Mouse (Mus musculus) adrenal gland (tissue): Measurements from ENCODE around the gene Gm9817.

Source experiments
- intact Hi-C: fragments of 180-260 bp; cut with DNase I; formaldehyde crosslinking; loops from one replicate; pipeline ENCODE4 v1.15.1; 2025

The Gm9817 gene

DNA sequence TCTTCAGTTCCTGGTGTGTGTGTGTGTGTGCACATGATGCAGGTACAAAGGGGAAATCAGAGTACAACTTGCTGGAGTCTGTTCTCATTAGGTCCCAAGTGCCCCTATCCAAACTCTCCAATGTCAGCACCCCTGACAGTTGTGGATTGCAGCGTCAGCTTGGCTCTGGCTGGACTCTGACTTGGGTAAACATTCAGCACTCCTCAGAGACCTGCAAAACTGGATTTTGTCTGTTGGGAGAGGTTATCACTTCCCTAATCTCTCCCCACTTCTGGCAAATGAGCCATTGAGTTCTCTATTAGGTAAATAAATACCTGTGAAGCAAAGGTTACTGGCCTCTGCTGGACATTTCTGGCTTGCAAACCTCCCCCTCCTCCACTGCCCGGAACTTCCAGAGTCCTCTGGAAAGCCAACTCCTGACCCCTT lies 10.3 kb downstream of the Gm9817 start:
- intact Hi-C loops: no loop called here

GRCm38 (mm10) chr13:45089846-45090245 lies 11.4 kb downstream of the Gm9817 start:
- intact Hi-C loops: no loop called here

DNA sequence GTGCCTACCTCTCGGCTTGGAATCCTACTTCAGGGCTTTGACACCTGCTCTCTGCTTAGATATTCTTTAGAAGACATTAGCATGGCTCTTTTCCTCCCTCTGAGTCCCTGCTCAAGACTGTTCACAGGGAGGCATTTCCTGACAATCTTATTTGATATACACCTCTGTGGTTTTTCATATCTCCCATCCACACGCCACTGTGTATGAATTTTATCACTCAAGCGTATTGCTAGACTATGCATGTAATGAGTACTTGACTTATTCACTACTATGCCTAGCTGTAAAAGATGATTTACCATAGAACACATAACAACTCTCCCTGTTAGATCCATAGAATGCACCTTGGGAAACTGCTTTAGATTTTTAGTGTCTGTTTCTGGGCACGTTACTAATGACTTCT lies 14.3 kb downstream of the Gm9817 start:
- intact Hi-C loops: no loop called here

GRCm38 (mm10) chr13:45095028-45095427 lies 16.5 kb downstream of the Gm9817 start:
- intact Hi-C loops: no loop called here

DNA sequence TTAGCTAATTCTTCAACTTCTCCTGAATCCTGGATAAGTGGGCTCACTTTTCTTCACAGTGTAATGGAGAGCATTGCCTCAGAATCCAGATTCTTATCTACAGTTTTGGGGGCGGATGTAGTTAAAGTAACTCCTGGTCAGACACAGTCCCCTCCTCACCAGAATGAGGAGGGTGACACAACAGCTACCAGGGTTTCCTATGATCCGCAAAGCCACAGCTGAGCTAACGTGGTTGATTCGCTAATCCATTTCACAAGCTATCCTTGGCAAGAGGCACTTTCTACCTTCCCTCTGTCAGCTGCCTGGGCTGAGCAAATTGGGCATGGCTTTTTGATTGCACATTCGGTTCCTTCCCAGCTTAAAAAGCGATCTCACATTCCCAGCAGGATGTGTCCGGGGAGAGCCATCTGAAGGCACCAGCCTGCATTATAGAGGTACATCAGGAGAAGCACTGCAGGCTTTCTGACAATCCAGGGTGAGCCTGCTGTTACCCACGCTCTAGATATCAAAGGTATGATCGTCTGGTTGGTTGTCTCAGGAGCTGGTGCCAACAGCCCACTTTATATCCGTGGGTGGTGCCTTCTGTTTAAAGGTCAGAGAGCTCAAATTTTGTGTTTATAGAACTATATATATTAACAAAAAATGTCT lies 21.2 kb downstream of the Gm9817 start:
- intact Hi-C loops: no loop called here

DNA sequence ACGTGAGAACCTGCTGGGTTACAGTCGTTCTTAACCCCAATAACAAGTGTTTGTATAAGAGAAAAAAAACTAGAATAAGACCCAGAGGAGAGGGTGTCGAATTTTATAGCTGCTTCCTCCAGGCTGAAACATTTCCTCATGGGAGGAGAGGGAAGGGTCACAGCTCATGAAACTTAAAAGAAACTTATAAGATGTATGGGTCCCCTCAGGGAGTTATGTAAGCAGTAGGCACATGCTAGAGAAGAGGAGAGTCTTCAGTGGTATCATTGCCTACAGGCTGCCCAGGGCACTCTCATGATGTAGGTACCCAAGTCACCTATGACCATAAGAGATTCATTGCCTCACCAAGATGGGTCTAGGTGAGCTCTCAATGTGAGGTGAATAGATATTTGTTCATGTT lies 28.0 kb downstream of the Gm9817 start:
- intact Hi-C loops: no loop called here

DNA sequence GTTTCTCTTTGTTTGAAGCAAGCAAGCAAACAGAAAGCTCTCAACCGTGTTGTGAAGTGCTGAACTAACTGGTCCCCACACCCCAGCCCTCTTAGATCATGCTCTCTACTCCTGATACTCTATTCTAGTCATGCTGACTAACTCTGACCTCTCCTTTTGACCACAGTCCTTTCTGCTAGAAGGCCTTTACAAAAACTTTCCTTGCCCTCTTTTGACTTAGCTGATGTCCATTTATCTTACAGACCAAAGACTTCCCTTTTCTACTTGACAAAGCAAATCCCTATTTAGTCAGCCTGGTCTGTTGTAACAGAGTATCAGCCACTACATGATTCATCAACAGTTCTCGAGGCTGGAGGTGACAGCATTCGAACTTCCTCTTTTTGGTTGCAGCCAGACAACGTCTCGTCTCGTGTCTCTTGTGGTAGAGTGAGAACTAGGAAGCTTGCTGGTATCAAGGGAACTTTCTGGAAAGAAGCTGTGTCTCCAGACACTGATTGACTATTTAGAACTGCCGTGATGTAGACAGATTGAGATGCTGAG lies 30.4 kb downstream of the Gm9817 start:
- intact Hi-C loops: no loop called here

DNA sequence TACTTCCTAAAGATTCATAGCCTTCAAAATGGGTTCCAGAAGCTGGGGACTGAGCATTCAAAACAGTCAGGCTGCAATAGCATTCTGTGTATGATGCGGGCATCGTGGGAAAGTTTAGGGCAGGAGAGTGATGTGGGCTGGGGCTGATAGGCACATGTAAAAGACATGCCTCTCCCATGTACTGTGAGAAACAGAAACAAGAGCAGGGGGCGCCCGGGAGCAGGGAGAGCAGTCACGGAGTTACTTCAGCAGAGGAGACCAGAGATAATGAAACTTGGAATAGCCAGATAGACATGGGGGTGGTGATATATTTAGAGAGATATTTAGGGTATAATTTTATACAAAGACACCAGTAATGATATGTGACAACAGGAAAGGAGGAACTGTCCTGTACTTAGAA lies 39.9 kb downstream of the Gm9817 start:
- intact Hi-C loops: no loop called here

- intact Hi-C loops: no loop called here
These were observed 40.3 kb downstream of the Gm9817 start for GRCm38 (mm10) chr13:45118822-45119221.
